Mouse (Mus musculus) liver, embryonic 13.5 days (tissue): ENCODE measurements around the gene Ppm1h. TPM values are rescaled to one million over a fixed set of nuclear protein-coding genes. Genes with fewer than 3 reads are reported as not detected.

ENCODE experiments used
- ATAC-seq: fragments of 200-750 bp; cut with Nextera tagmentation; 2 replicates; pipeline ENCODE4 v1.8.0; 2017; ENCODE audit warnings: low read depth, mild to moderate bottlenecking, moderate number of reproducible peaks, moderate library complexity
- DNase-seq: peaks from one replicate; pipeline ENCODE4 v3.0.0; 2022
- H3K27ac ChIP-seq: fragments of 300-500 bp; sonication (generic); 2 replicates; pipeline ENCODE4 v1.5.1; 2015; ENCODE audit warnings: moderate library complexity, mild to moderate bottlenecking, inconsistent platforms
- H3K27me3 ChIP-seq: fragments of 300-500 bp; sonication (generic); 2 replicates; pipeline ENCODE4 v1.6.1; 2015; ENCODE audit warnings: mild to moderate bottlenecking, inconsistent platforms
- H3K36me3 ChIP-seq: fragments of 300-500 bp; sonication (generic); 2 replicates; pipeline ENCODE4 v1.6.1; 2015; ENCODE audit warnings: mild to moderate bottlenecking, inconsistent platforms
- H3K4me1 ChIP-seq: fragments of 300-500 bp; sonication (generic); replicated peaks from 2 replicates; pipeline ENCODE4 v1.6.1; 2015; ENCODE audit warnings: inconsistent platforms
- H3K4me2 ChIP-seq: fragments of 300-500 bp; sonication (generic); 2 replicates; pipeline ENCODE4 v1.6.1; 2015; ENCODE audit warnings: inconsistent platforms, mild to moderate bottlenecking, moderate library complexity
- H3K4me3 ChIP-seq: fragments of 300-500 bp; sonication (generic); replicated peaks from 2 replicates; pipeline ENCODE4 v1.5.1; 2015; ENCODE audit warnings: mild to moderate bottlenecking, inconsistent platforms
- H3K9ac ChIP-seq: fragments of 300-500 bp; sonication (generic); 2 replicates; pipeline ENCODE4 v1.6.1; 2015; ENCODE audit warnings: mild to moderate bottlenecking, inconsistent platforms
- H3K9me3 ChIP-seq: fragments of 300-500 bp; sonication (generic); replicated peaks from 2 replicates; pipeline ENCODE4 v1.6.1; 2016; ENCODE audit warnings: inconsistent platforms
- WGBS: fragments of 180-500 bp; shearing (Covaris S2); methylation state at CpG from one replicate; pipeline ENCODE4 v1.1.7; 2015; ENCODE audit not compliant: insufficient replicate concordance; 5-methylcytosine and 5-hydroxymethylcytosine counted together
- polyA plus RNA-seq: library from polyadenylated mRNA; unstranded; fragments of >200 nt; fragmentation: Nextera tagmentation; extraction: Ambion mirVana; gene quantifications from 2 replicates; pipeline ENCODE4 v1.2.1, GENCODE M21; 2015

The Ppm1h gene
- polyA plus RNA-seq, 1 experiment from 2014 or later = 1.5 TPM

DNA sequence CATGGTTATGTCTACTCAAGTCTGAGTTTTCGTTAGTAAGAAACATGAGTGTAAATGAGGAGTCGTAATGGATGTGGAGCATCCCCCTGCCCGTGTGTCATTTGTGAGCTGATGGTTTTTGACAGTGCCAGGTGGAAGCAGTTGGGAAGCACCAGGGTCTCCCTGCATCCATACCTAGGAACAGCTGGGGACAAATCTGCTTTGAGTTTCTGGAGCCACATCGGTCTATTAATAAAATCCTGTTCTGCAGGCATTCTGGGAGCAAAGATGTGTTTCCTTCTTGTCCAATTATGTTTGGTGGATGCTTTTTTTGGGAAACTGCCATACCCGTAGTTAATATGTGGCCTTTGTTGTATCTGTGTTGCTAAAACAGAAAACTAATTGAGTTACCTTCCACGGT lies 26.9 kb downstream of the Ppm1h start:
- H3K4me1 ChIP-seq = no peaks in the 10 kb centered on the region
- no peak for DNase-seq
- H3K4me2 ChIP-seq = no peak overlapping the region
- WGBS = 72% methylated on average over 6 of the region's 6 CpGs
- no peak overlapping the region for H3K9ac ChIP-seq
- no peak for ATAC-seq
- no peaks in the 10 kb centered on the region for H3K9me3 ChIP-seq
- no peak overlapping the region for H3K27ac ChIP-seq
- H3K36me3 ChIP-seq = no peaks in the 10 kb centered on the region
- no peaks in the 10 kb centered on the region for H3K27me3 ChIP-seq
- H3K4me3 ChIP-seq = no peak overlapping the region

- Histone ChIP-seq H3K36me3 (no peaks in the 10 kb centered on the region), H3K4me3 (no peak overlapping the region), H3K9me3 (no peaks in the 10 kb centered on the region), H3K27me3 (no peaks in the 10 kb centered on the region), H3K9ac (no peak overlapping the region), H3K4me1 (no peaks in the 10 kb centered on the region), H3K4me2 (no peak overlapping the region), H3K27ac (no peak overlapping the region)
- ATAC-seq (no peak), DNase-seq (no peak)
- WGBS = 76% methylated on average over 6 of the region's 6 CpGs
These were observed 32.8 kb downstream of the Ppm1h start for GRCm38 (mm10) chr10:122711381-122711811.

DNA sequence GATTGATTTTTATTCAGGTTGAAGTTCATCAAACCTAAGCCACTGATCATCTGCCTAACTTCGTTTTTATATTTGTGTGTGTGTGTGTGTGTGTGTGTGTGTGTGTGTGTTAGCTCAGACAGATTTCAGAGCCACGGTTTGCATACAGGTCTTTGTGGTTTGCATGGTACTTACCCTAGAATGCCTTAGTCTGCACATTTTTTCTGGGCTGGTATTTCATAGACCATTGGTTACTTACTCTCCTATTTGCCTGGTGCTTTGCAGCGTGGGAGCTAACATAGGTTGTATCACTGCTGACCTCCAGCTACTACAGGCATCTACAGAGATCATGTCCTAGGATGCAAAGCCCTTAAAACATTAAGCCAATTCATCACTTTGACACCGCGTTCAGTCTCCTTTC lies 33.7 kb downstream of the Ppm1h start:
- no peak for ATAC-seq
- no peaks in the 10 kb centered on the region for H3K4me1 ChIP-seq
- H3K9ac ChIP-seq = no peak overlapping the region
- no peaks in the 10 kb centered on the region for H3K27me3 ChIP-seq
- H3K4me2 ChIP-seq = no peak overlapping the region
- H3K9me3 ChIP-seq = no peaks in the 10 kb centered on the region
- H3K4me3 ChIP-seq = no peak overlapping the region
- WGBS = 65% methylated on average over 5 of the region's 5 CpGs
- DNase-seq = no peak
- no peaks in the 10 kb centered on the region for H3K36me3 ChIP-seq
- H3K27ac ChIP-seq = no peak overlapping the region

GRCm38 (mm10) chr10:122715856-122716255 lies 37.3 kb downstream of the Ppm1h start:
- Histone ChIP-seq H3K4me1 (no peaks in the 10 kb centered on the region), H3K27ac (no peak overlapping the region), H3K9ac (no peak overlapping the region), H3K36me3 (no peaks in the 10 kb centered on the region), H3K4me2 (no peak overlapping the region), H3K4me3 (no peak overlapping the region), H3K9me3 (no peaks in the 10 kb centered on the region), H3K27me3 (no peaks in the 10 kb centered on the region)
- DNase-seq = no peak
- ATAC-seq = no peak
- 70% methylated on average over 12 of the region's 12 CpGs for WGBS

- H3K4me3 ChIP-seq = no peak overlapping the region
- H3K4me2 ChIP-seq = no peak overlapping the region
- ATAC-seq = no peak
- H3K27ac ChIP-seq = no peak overlapping the region
- no peak for DNase-seq
- no peaks in the 10 kb centered on the region for H3K4me1 ChIP-seq
- no peak overlapping the region for H3K9ac ChIP-seq
- WGBS = 58% methylated on average over 8 of the region's 8 CpGs
- no peaks in the 10 kb centered on the region for H3K27me3 ChIP-seq
- no peaks in the 10 kb centered on the region for H3K36me3 ChIP-seq
- H3K9me3 ChIP-seq = no peaks in the 10 kb centered on the region
These were observed 37.7 kb downstream of the Ppm1h start for GRCm38 (mm10) chr10:122716286-122716685.

DNA sequence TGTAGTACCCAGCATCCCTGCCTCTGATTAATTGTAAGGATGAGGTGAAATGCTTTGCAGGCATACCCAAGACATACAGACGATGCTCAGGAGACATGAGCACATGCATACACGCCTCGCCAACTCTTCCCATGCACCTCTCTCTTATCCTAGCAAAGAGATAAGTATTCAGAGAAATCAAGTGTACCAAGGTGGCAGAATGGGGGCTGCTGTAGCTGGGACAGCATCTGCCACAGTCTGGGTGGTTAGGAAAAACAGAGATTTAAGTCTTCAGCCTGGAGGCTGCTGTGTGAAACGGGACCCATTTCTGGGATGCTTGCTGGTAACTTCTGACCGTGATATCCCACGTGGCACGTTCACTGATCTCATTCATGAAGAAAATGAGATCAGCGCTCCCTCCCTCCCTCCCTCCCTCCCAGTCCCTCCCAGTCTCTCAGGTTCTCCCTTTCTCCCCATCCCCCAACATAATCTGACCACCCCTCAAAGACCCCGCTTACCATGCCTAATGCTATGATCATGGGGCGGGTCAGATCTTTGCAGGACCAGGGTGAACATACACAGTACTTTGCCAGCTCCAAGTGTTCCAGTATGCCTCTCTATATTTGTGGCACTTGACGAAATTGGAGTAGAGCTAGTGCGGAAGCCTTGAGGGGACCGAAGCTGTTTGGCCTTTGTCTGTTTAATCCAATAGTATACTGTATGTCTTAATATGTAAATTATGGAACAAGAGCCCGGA lies 38.3 kb downstream of the Ppm1h start:
- Histone ChIP-seq H3K9me3 (no peaks in the 10 kb centered on the region), H3K36me3 (no peaks in the 10 kb centered on the region), H3K4me3 (no peak overlapping the region), H3K27me3 (no peaks in the 10 kb centered on the region), H3K4me2 (no peak overlapping the region), H3K9ac (no peak overlapping the region), H3K4me1 (no peaks in the 10 kb centered on the region), H3K27ac (no peak overlapping the region)
- no peak for DNase-seq
- 66% methylated on average over 14 of the region's 14 CpGs for WGBS
- no peak for ATAC-seq

DNA sequence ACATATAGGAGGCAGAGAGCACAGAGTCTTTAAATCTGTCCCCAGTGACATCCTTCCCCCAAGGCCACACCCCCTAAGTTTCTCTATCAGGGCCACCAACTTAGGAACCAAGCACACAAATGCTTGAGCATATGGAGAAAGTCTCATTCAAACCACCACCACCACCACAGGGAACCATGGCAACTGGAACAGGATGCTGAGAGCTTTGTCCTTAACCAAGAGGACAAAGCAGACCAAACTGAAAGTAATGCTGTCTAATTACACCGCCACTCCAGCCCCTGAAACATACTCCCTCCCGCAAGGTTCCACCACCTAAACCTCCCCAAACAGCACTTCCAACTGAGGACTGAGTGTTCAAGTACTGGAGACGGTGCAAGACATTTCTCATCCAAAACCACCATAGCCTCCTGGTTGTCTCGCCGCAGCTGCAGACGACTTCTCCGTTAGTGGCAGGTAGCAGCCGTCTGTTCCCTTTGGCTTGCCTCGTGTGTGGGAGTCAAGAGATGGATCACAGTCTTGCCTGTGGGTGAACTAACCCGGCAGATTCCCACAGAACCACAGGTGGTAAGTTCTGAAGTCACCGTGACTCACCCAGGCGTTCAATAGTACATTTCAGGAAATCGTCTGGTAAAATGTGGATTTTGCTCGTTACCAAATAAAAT lies 39.3 kb downstream of the Ppm1h start:
- H3K4me1 ChIP-seq = no peaks in the 10 kb centered on the region
- H3K36me3 ChIP-seq = no peaks in the 10 kb centered on the region
- ATAC-seq = no peak
- WGBS = 68% methylated on average over 14 of the region's 14 CpGs
- H3K4me2 ChIP-seq = no peak overlapping the region
- no peak overlapping the region for H3K4me3 ChIP-seq
- no peak overlapping the region for H3K9ac ChIP-seq
- no peak for DNase-seq
- no peak overlapping the region for H3K27ac ChIP-seq
- H3K27me3 ChIP-seq = no peaks in the 10 kb centered on the region
- no peaks in the 10 kb centered on the region for H3K9me3 ChIP-seq

DNA sequence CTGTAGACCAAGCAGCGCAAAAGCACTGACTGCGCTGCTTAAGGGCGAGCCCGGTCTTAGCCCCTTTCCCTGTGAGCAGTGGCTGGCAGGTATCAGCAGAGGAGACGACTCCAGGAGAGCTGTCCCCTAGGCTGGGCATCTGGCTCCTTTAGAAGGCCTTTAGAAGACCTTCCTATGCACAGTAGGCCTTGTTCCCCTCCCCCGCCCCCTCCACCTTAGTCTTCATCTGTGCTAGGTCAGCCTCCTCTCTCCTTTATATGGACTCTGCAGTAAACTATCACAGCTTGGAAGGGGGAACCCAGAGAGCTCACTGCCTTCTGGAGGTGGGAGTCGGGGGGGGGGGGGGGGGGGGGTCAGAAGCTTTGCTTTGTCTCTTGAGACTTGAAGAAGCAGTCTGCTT lies 40.4 kb downstream of the Ppm1h start:
- no peak overlapping the region for H3K27ac ChIP-seq
- H3K4me3 ChIP-seq = no peak overlapping the region
- H3K9ac ChIP-seq = no peak overlapping the region
- no peaks in the 10 kb centered on the region for H3K27me3 ChIP-seq
- no peak overlapping the region for H3K4me2 ChIP-seq
- no peaks in the 10 kb centered on the region for H3K4me1 ChIP-seq
- no peak for ATAC-seq
- WGBS = 67% methylated on average over 7 of the region's 7 CpGs
- DNase-seq = no peak
- H3K9me3 ChIP-seq = no peaks in the 10 kb centered on the region
- H3K36me3 ChIP-seq = no peaks in the 10 kb centered on the region

- Histone ChIP-seq H3K9me3 (no peaks in the 10 kb centered on the region), H3K27me3 (no peaks in the 10 kb centered on the region), H3K4me3 (no peak overlapping the region), H3K4me2 (no peak overlapping the region), H3K27ac (no peak overlapping the region), H3K36me3 (no peaks in the 10 kb centered on the region), H3K4me1 (no peaks in the 10 kb centered on the region), H3K9ac (no peak overlapping the region)
- DNase-seq (no peak), ATAC-seq (no peak)
- 53% methylated on average over 6 of the region's 6 CpGs for WGBS
These were observed 43.5 kb downstream of the Ppm1h start for GRCm38 (mm10) chr10:122722111-122722510.

- no peaks in the 10 kb centered on the region for H3K36me3 ChIP-seq
- no peak overlapping the region for H3K4me3 ChIP-seq
- ATAC-seq (no peak), DNase-seq (no peak)
- no peaks in the 10 kb centered on the region for H3K4me1 ChIP-seq
- no peak overlapping the region for H3K27ac ChIP-seq
- H3K4me2 ChIP-seq = no peak overlapping the region
- no peaks in the 10 kb centered on the region for H3K27me3 ChIP-seq
- no peaks in the 10 kb centered on the region for H3K9me3 ChIP-seq
- WGBS = 73% methylated on average over 4 of the region's 4 CpGs
- no peak overlapping the region for H3K9ac ChIP-seq
These were observed 46.1 kb downstream of the Ppm1h start for GRCm38 (mm10) chr10:122724692-122725091.

DNA sequence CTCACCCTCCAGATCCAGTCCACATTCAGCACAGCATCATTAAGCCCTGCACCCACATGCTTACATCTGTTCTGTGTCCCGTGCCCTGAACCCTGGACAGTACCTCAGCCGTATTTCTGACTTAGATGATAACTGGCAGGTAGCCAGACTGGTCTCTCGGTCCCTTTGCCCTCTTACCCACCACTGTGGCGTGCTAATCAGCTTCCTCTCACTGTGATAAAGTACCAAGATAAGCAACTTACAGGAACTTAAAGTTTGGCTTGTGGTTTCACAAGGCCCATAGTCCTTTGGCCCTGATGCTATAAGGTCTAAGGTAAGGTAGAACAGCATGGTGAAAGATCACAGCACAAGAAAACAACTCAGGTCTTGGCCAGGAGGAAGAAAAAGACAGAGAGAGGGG lies 48.7 kb downstream of the Ppm1h start:
- Histone ChIP-seq H3K4me3 (no peak overlapping the region), H3K27ac (no peak overlapping the region), H3K9me3 (no peaks in the 10 kb centered on the region), H3K27me3 (no peaks in the 10 kb centered on the region), H3K36me3 (no peaks in the 10 kb centered on the region), H3K4me1 (no peaks in the 10 kb centered on the region), H3K9ac (no peak overlapping the region), H3K4me2 (no peak overlapping the region)
- no peak for ATAC-seq
- 17% methylated on average over 4 of the region's 4 CpGs for WGBS
- no peak for DNase-seq

DNA sequence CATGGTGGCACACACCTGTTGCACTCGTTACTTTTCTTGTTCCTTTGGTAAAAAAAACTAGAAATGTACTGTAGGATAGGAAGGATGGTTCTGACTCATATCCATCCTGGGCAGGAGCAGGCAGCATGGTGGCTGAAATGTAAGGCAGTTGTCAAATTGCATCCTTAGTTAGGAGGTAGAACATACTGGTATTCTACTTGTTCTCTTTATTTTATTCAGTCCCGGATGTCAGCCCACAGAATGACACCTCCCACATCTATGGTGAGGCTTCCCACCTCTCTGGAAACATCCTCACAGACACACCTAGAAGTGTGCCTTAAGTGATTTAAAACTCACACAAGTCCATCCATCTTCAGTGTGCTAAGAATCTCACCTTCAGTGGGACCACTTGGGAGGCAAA lies 49.6 kb downstream of the Ppm1h start:
- 69% methylated on average over 2 of the region's 2 CpGs for WGBS
- DNase-seq = no peak
- Histone ChIP-seq H3K27ac (no peak overlapping the region), H3K27me3 (no peaks in the 10 kb centered on the region), H3K4me2 (no peak overlapping the region), H3K9me3 (no peaks in the 10 kb centered on the region), H3K9ac (no peak overlapping the region), H3K4me3 (no peak overlapping the region), H3K4me1 (no peaks in the 10 kb centered on the region), H3K36me3 (no peaks in the 10 kb centered on the region)
- no peak for ATAC-seq
